Mouse (Mus musculus): ENCODE results near the gene Pnkd. TPM values are rescaled to one million over a fixed set of nuclear protein-coding genes. Genes with fewer than 3 reads are reported as not detected.

Gene Pnkd
- polyA plus RNA-seq, 1 experiment: 50.1 TPM

- 84% methylated on average over 6 of the region's 6 CpGs for WGBS
- H3K4me1 ChIP-seq (replicated peaks; ENCODE audit: control insufficient read depth, insufficient read depth, low read length): peaks cover 17% of the 10 kb centered on the region
- DNase-seq: no peak
These were observed 15.8 kb downstream of the Pnkd start for GRCm38 (mm10) chr1:74300347-74301110.

GRCm38 (mm10) chr1:74302229-74302628, 17.5 kb downstream of the Pnkd start:
- Histone ChIP-seq H3K36me3 (ENCODE audit: control insufficient read depth, insufficient read depth, low read length) (no peaks in the 10 kb centered on the region), H3K27me3 (ENCODE audit: control insufficient read depth, insufficient read depth, low read length) (no peaks in the 10 kb centered on the region; the same call in 1 of the 2 replicates), H3K4me3 (ENCODE audit: control insufficient read depth, insufficient read depth, low read length) (no peak overlapping the region), H3K27ac (ENCODE audit: control insufficient read depth, insufficient read depth, low read length) (no peak overlapping the region), H3K4me1 (replicated peaks; ENCODE audit: control insufficient read depth, insufficient read depth, low read length) (peaks cover 13% of the 10 kb centered on the region)
- TF ChIP-seq CTCF (IDR thresholded peaks at IDR 0.05; ENCODE audit: borderline replicate concordance, control insufficient read depth, extremely low read depth, insufficient read depth, low read length, poor library complexity) (no peak), POLR2A (IDR thresholded peaks at IDR 0.05; ENCODE audit: control insufficient read depth, extremely low read depth, insufficient read depth, low read length, poor library complexity) (no peak)
- DNase-seq: no peak
- 93% methylated on average over 7 of the region's 7 CpGs for WGBS

More at GRCm38 (mm10) chr1:74300347-74301110, 15.8 kb downstream of the Pnkd start:
- Histone ChIP-seq H3K27ac (ENCODE audit: control insufficient read depth, insufficient read depth, low read length) (no peak overlapping the region), H3K36me3 (ENCODE audit: control insufficient read depth, insufficient read depth, low read length) (no peaks in the 10 kb centered on the region), H3K27me3 (ENCODE audit: control insufficient read depth, insufficient read depth, low read length) (no peaks in the 10 kb centered on the region; the same call in 1 of the 2 replicates), H3K4me3 (ENCODE audit: control insufficient read depth, insufficient read depth, low read length) (no peak overlapping the region)
- TF ChIP-seq POLR2A (IDR thresholded peaks at IDR 0.05; ENCODE audit: control insufficient read depth, extremely low read depth, insufficient read depth, low read length, poor library complexity) (no peak), CTCF (IDR thresholded peaks at IDR 0.05; ENCODE audit: borderline replicate concordance, control insufficient read depth, extremely low read depth, insufficient read depth, low read length, poor library complexity) (no peak)

- Histone ChIP-seq H3K36me3 (ENCODE audit: control insufficient read depth, insufficient read depth, low read length) (no peaks in the 10 kb centered on the region), H3K4me3 (ENCODE audit: control insufficient read depth, insufficient read depth, low read length) (no peak overlapping the region), H3K4me1 (replicated peaks; ENCODE audit: control insufficient read depth, insufficient read depth, low read length) (peaks cover 15% of the 10 kb centered on the region), H3K27me3 (ENCODE audit: control insufficient read depth, insufficient read depth, low read length) (no peaks in the 10 kb centered on the region; the same call in 1 of the 2 replicates), H3K27ac (ENCODE audit: control insufficient read depth, insufficient read depth, low read length) (no peak overlapping the region)
- whole genome bisulfite sequencing: 83% methylated on average over 2 of the region's 2 CpGs
- TF ChIP-seq POLR2A (IDR thresholded peaks at IDR 0.05; ENCODE audit: control insufficient read depth, extremely low read depth, insufficient read depth, low read length, poor library complexity) (no peak), CTCF (IDR thresholded peaks at IDR 0.05; ENCODE audit: borderline replicate concordance, control insufficient read depth, extremely low read depth, insufficient read depth, low read length, poor library complexity) (no peak)
- DNase-seq: no peak
These were observed 18.1 kb downstream of the Pnkd start for GRCm38 (mm10) chr1:74302835-74303234.

DNA sequence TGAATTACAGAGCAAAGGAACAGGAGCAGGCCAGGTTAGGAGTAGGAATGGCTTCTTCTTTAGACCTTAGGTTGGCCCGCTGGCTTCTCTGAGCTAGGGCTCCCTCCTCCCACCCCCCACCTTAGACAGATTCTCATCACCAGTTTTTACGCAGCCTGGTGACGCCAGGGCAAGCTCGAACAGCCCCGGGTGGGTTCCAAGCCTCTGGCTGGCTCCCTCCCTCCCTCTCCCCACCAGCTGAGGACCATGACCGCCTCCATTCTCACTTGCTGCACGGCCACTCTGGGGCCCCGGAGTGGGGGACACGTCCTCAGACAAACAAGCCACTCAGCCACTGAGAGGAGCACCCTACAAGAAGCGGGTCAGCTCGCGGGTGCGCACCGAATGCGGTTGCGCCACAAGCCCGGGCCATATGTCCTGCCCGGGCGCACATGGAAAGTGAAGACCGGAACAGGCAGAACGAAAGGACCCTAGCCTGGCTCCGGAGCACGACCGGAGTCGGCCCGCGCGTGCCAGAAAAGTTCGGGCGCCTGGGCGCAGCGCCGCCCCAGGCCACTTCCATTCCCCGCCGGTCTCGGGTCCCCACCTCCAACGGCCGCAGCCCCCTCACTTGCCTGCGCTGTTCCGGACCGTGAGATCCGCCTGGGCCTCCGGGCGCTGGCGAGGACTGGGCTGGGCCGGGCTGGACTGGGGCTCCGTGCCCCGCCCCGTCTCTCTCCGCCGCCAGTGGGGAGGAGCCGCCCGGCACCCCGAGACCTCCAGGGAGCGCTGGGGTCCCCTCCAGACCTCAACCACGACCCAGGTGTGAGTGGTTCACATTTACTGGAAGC, 19.0 kb downstream of the Pnkd start:
- peak; percentile 31 for DNase-seq
- TF ChIP-seq CTCF (IDR thresholded peaks at IDR 0.05; ENCODE audit: borderline replicate concordance, control insufficient read depth, extremely low read depth, insufficient read depth, low read length, poor library complexity) (0 out of 2 replicates have a peak, but pooled peaks have one; percentile 50), POLR2A (IDR thresholded peaks at IDR 0.05; ENCODE audit: control insufficient read depth, extremely low read depth, insufficient read depth, low read length, poor library complexity) (no peak)
- Histone ChIP-seq H3K4me3 (ENCODE audit: control insufficient read depth, insufficient read depth, low read length) (peak overlapping the region; percentile 58), H3K36me3 (ENCODE audit: control insufficient read depth, insufficient read depth, low read length) (no peaks in the 10 kb centered on the region), H3K4me1 (replicated peaks; ENCODE audit: control insufficient read depth, insufficient read depth, low read length) (peaks cover 22% of the 10 kb centered on the region), H3K27me3 (ENCODE audit: control insufficient read depth, insufficient read depth, low read length) (no peaks in the 10 kb centered on the region; the same call in 1 of the 2 replicates), H3K27ac (ENCODE audit: control insufficient read depth, insufficient read depth, low read length) (no peak overlapping the region)
- 1% methylated on average over 56 of the region's 56 CpGs for WGBS

DNA sequence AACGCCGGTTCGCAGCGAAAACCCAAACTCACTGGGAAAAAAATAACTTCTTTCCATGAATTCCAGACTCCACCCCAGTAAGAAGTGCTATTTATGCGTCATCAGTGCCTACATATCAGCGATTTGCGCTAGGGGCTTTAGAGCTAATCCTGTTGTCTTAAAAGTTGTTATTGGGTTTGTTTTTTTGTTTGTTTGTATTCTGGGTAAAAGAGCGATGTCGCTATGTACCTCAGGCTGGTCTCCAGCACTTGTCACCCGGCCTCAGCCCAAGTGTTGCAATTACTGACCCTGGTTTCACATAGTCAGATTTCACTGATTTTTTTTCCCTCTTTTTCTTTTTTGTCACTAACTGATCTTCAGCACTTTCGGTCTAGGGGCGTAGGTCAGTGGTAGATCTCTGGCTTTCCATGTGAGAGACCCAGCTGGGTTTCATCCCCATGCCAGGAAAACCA, 19.6 kb downstream of the Pnkd start:
- H3K4me1 ChIP-seq (replicated peaks; ENCODE audit: control insufficient read depth, insufficient read depth, low read length): peaks cover 22% of the 10 kb centered on the region
- no peaks in the 10 kb centered on the region for H3K36me3 ChIP-seq (ENCODE audit: control insufficient read depth, insufficient read depth, low read length)
- H3K4me3 ChIP-seq (ENCODE audit: control insufficient read depth, insufficient read depth, low read length): peak overlapping the region; percentile 58
- 21% methylated on average over 12 of the region's 12 CpGs for WGBS
- H3K27me3 ChIP-seq (ENCODE audit: control insufficient read depth, insufficient read depth, low read length): no peaks in the 10 kb centered on the region; the same call in 1 of the 2 replicates
- TF ChIP-seq POLR2A (IDR thresholded peaks at IDR 0.05; ENCODE audit: control insufficient read depth, extremely low read depth, insufficient read depth, low read length, poor library complexity) (no peak), CTCF (IDR thresholded peaks at IDR 0.05; ENCODE audit: borderline replicate concordance, control insufficient read depth, extremely low read depth, insufficient read depth, low read length, poor library complexity) (no peak)
- H3K27ac ChIP-seq (ENCODE audit: control insufficient read depth, insufficient read depth, low read length): no peak overlapping the region
- DNase-seq: no peak

- Histone ChIP-seq H3K27ac (ENCODE audit: control insufficient read depth, insufficient read depth, low read length) (no peak overlapping the region), H3K36me3 (ENCODE audit: control insufficient read depth, insufficient read depth, low read length) (no peaks in the 10 kb centered on the region), H3K27me3 (ENCODE audit: control insufficient read depth, insufficient read depth, low read length) (no peaks in the 10 kb centered on the region; the same call in 1 of the 2 replicates), H3K4me1 (replicated peaks; ENCODE audit: control insufficient read depth, insufficient read depth, low read length) (peaks cover 18% of the 10 kb centered on the region), H3K4me3 (ENCODE audit: control insufficient read depth, insufficient read depth, low read length) (no peak overlapping the region)
- TF ChIP-seq POLR2A (IDR thresholded peaks at IDR 0.05; ENCODE audit: control insufficient read depth, extremely low read depth, insufficient read depth, low read length, poor library complexity) (no peak), CTCF (IDR thresholded peaks at IDR 0.05; ENCODE audit: borderline replicate concordance, control insufficient read depth, extremely low read depth, insufficient read depth, low read length, poor library complexity) (no peak)
- no peak for DNase-seq
- WGBS: 97% methylated on average over 4 of the region's 4 CpGs
These were observed 20.2 kb downstream of the Pnkd start for GRCm38 (mm10) chr1:74304946-74305345.

Data from thymus, adult 2 months (tissue).